16 mouse cellular contexts compared by ENCODE assay signal in the genomic region with DNA sequence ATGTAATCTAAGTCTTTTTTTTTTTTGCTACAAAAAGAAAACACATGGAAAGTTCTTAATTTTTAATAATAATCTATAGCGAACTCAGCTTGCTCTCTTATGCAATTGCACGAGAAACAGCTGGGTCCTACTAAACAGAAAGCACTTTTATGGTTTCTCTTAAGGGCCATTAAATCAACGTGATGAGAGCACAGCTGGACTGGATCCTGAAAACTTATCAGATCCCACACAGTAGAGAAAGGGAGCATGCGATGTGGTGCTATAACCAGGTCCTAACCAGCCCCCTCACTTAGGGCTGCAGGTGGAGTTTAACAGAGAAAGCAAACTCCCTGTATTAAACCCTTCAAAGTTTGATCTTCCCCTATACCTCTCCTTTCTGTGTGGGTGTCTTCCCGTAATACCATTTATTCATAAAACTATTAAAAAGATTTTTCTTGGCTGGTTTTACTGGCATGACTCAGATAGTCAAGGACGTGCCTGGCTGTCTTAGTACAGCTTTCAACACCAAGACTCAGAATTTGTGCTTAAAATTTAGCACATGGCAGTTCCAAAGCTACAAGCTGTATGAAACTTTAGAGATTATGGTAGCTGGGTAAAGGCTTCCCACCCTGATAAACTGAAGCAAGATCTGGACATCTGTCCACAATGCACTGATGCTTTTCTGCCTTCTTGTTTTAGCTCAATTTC.
DNase-seq lines count a peak whose midpoint lies in the region; ATAC-seq and TF ChIP-seq lines count a peak whose summit lies in the region.
"Had no signal": no experiment of that assay in that cellular context is flagged by ENCODE, and none has a peak within 500 bp of the region (broad histone marks: within the 10 kb centered on the region; RNA-seq: fewer than 3 reads in every experiment).

No protein-coding gene starts in this region.

- H3K9ac ChIP-seq in heart, postnatal 0 days (replicated peaks; ENCODE audit: low read depth, low read length): no peak overlapping the region
- no peak overlapping the region for H3K9ac ChIP-seq in lung, postnatal 0 days (replicated peaks; ENCODE audit: low read depth)
- H3K9ac ChIP-seq in hindbrain, embryonic 12.5 days: no peak overlapping the region
- H3K9ac ChIP-seq: forebrain, embryonic 12.5 days; midbrain, embryonic 12.5 days had no signal

- no peak overlapping the region for H3K4me2 ChIP-seq in heart, postnatal 0 days (ENCODE audit: low read depth, low read length)
- no peak overlapping the region for H3K4me2 ChIP-seq in lung, postnatal 0 days (replicated peaks; ENCODE audit: low read depth, low read length)
- H3K4me2 ChIP-seq in hindbrain, embryonic 12.5 days (replicated peaks): no peak overlapping the region
- H3K4me2 ChIP-seq: forebrain, embryonic 12.5 days; liver, embryonic 11.5 days; midbrain, embryonic 12.5 days had no signal

- H3K27ac ChIP-seq in heart, postnatal 0 days (ENCODE audit: low read depth): no peak overlapping the region
- no peak overlapping the region for H3K27ac ChIP-seq in heart, embryonic 10.5 days
- no peak overlapping the region for H3K27ac ChIP-seq in lung, postnatal 0 days (ENCODE audit: low read length)
- no peak overlapping the region for H3K27ac ChIP-seq in hindbrain, embryonic 12.5 days
- H3K27ac ChIP-seq: forebrain, embryonic 12.5 days; gastrocnemius, adult 2 months; hindbrain, embryonic 10.5 days; left cerebral cortex, adult 2 months; midbrain, embryonic 12.5 days had no signal

- no peak for TF ChIP-seq POLR2A in lung, adult 2 months (IDR thresholded peaks at IDR 0.05; ENCODE audit: borderline replicate concordance, extremely low read depth, low read depth, low read length)

- ATAC-seq in heart, postnatal 0 days (ENCODE audit: insufficient read depth, low read depth): no peak
- no peak for ATAC-seq in lung, postnatal 0 days
- no peak for ATAC-seq in hindbrain, embryonic 12.5 days (ENCODE audit: low FRiP score)

- no peaks in the 10 kb centered on the region for H3K4me1 ChIP-seq in heart, postnatal 0 days (ENCODE audit: control insufficient read depth, insufficient read depth)
- H3K4me1 ChIP-seq in heart, embryonic 10.5 days: no peaks in the 10 kb centered on the region
- no peaks in the 10 kb centered on the region for H3K4me1 ChIP-seq in lung, postnatal 0 days (ENCODE audit: insufficient read depth, low read depth, low read length)
- H3K4me1 ChIP-seq in lung, adult 2 months (ENCODE audit: control insufficient read depth, insufficient read depth, low read length): no peaks in the 10 kb centered on the region
- H3K4me1 ChIP-seq in hindbrain, embryonic 12.5 days: no peaks in the 10 kb centered on the region
- H3K4me1 ChIP-seq: forebrain, embryonic 12.5 days; hindbrain, embryonic 10.5 days; midbrain, embryonic 12.5 days had no signal

- DNase-seq in adrenal gland, adult 2 months: peak; percentile 19
- DNase-seq in adrenal gland, adult 18-20 months (ENCODE audit: low spot score in 2 of 2): no peak
- DNase-seq in heart, postnatal 0 days (ENCODE audit: low spot score): peak; percentile 13
- DNase-seq in heart, embryonic 10.5 days (ENCODE audit: low spot score): no peak
- peak; percentile 10 for DNase-seq in lung, postnatal 0 days (ENCODE audit: low spot score)
- DNase-seq in lung, adult 2 months: no peak
- DNase-seq in layer of hippocampus, postnatal 25 days (ENCODE audit: extremely low spot score in 1 of 2, low spot score in 1 of 2): no peak
- DNase-seq: cerebellum, postnatal 10 days; gastrocnemius, adult 2 months; spleen, adult 18-20 months had no signal

- WGBS in heart, postnatal 0 days: 58% methylated on average over 6 of the region's 6 CpGs
- WGBS in heart, embryonic 10.5 days: 71% methylated on average over 6 of the region's 6 CpGs
- WGBS in lung, postnatal 0 days: 54% methylated on average over 6 of the region's 6 CpGs
- WGBS in lung, adult 2 months: 58% methylated on average over 6 of the region's 6 CpGs
- 84% methylated on average over 6 of the region's 6 CpGs for WGBS in hindbrain, embryonic 12.5 days

- no peak overlapping the region for H3K4me3 ChIP-seq in heart, postnatal 0 days (ENCODE audit: low read depth, low read length)
- no peak overlapping the region for H3K4me3 ChIP-seq in heart, embryonic 10.5 days
- no peak overlapping the region for H3K4me3 ChIP-seq in lung, postnatal 0 days (ENCODE audit: low read depth, low read length)
- H3K4me3 ChIP-seq in lung, adult 2 months (replicated peaks; ENCODE audit: extremely low read depth, low read depth, low read length): no peak overlapping the region
- H3K4me3 ChIP-seq in hindbrain, embryonic 12.5 days: no peak overlapping the region
- H3K4me3 ChIP-seq: forebrain, embryonic 12.5 days; gastrocnemius, adult 2 months; hindbrain, embryonic 10.5 days; left cerebral cortex, adult 2 months; midbrain, embryonic 12.5 days had no signal

- H3K9me3 ChIP-seq in heart, postnatal 0 days (replicated peaks; ENCODE audit: control insufficient read depth, low read length): no peaks in the 10 kb centered on the region
- no peaks in the 10 kb centered on the region for H3K9me3 ChIP-seq in heart, embryonic 10.5 days
- H3K9me3 ChIP-seq in lung, postnatal 0 days (ENCODE audit: low read length): no peaks in the 10 kb centered on the region
- H3K9me3 ChIP-seq in hindbrain, embryonic 12.5 days (replicated peaks): no peaks in the 10 kb centered on the region
- H3K9me3 ChIP-seq: forebrain, embryonic 12.5 days; hindbrain, embryonic 10.5 days; midbrain, embryonic 12.5 days had no signal

- no peaks in the 10 kb centered on the region for H3K36me3 ChIP-seq in heart, postnatal 0 days (replicated peaks; ENCODE audit: control insufficient read depth, insufficient read depth, low read length)
- H3K36me3 ChIP-seq in heart, embryonic 10.5 days: no peaks in the 10 kb centered on the region
- H3K36me3 ChIP-seq in lung, postnatal 0 days (ENCODE audit: insufficient read depth, low read length): no peaks in the 10 kb centered on the region
- no peaks in the 10 kb centered on the region for H3K36me3 ChIP-seq in hindbrain, embryonic 12.5 days
- H3K36me3 ChIP-seq: forebrain, embryonic 12.5 days; hindbrain, embryonic 10.5 days; midbrain, embryonic 12.5 days had no signal

- TF ChIP-seq CTCF in heart, postnatal 0 days (IDR thresholded peaks at IDR 0.05; ENCODE audit: low read depth): no peak
- no peak for TF ChIP-seq CTCF in lung, postnatal 0 days (IDR thresholded peaks at IDR 0.05)
- TF ChIP-seq CTCF in lung, adult 2 months (IDR thresholded peaks at IDR 0.05; ENCODE audit: insufficient read depth, low read length): no peak

- TF ChIP-seq EP300 in heart, postnatal 0 days (IDR thresholded peaks at IDR 0.05; ENCODE audit: low read depth): no peak
- no peak for TF ChIP-seq EP300 in lung, postnatal 0 days (IDR thresholded peaks at IDR 0.05)

- H3K27me3 ChIP-seq in heart, postnatal 0 days (ENCODE audit: control insufficient read depth, insufficient read depth, low read length): no peaks in the 10 kb centered on the region
- H3K27me3 ChIP-seq in heart, embryonic 10.5 days (ENCODE audit: insufficient read depth, poor library complexity, severe bottlenecking): no peaks in the 10 kb centered on the region
- H3K27me3 ChIP-seq in lung, postnatal 0 days (replicated peaks; ENCODE audit: insufficient read depth, low read length): no peaks in the 10 kb centered on the region
- H3K27me3 ChIP-seq in hindbrain, embryonic 12.5 days: no peaks in the 10 kb centered on the region
- H3K27me3 ChIP-seq: forebrain, embryonic 12.5 days; midbrain, embryonic 12.5 days had no signal

Comparison
In these comparisons a context has a peak if more than half of its experiments do, and no peak if none do; other contexts are left out.
1. DNase-seq: peak in adrenal gland, adult 2 months (single experiment), heart, postnatal 0 days (single experiment) and lung, postnatal 0 days (single experiment); none in adrenal gland, adult 18-20 months (0 of 2), heart, embryonic 10.5 days (single experiment), lung, adult 2 months (single experiment) and layer of hippocampus, postnatal 25 days (0 of 2).